Mouse (Mus musculus): Measurements from ENCODE around the gene Zscan4c. TPM values are rescaled to one million over a fixed set of nuclear protein-coding genes. Genes with fewer than 3 reads are reported as not detected.

The Zscan4c gene
- polyA plus RNA-seq (2017; shearing (Covaris generic)) = 0.25 TPM

DNA sequence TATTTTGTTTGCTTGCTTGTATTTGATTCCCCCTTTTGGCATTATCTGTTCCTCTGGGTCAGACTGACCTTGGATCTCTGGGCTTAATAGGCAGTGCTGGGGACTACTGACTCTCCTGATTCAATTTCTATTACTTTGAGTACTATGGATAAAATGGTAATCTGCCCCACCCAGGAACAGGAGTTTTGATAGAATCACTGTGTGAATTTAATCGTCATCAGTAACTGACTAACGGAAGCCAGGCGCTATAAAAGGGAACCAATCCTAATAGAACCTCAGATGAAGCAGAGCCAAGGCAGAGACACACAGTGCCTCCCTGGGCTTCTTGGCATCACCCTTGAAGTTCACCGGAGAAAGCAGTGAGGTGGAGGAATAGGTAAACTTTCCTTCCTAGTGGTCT lies at the start of gene Zscan4c:
Gene Zscan4c, plus strand, starts transcription at position 301 of the 400 bp plus-strand sequence.

Other genes starting within 250 kb of the Zscan4c start
- gene Zscan4b, start 100.7 kb upstream of the Zscan4c start, polyA plus RNA-seq (2017; shearing (Covaris generic)) = not detected
- not detected for gene Zscan4-ps1, start 63.9 kb downstream of the Zscan4c start, polyA plus RNA-seq (2017; shearing (Covaris generic))
- not detected for gene Zscan4d, start 160.4 kb downstream of the Zscan4c start, polyA plus RNA-seq (2017; shearing (Covaris generic))

Measured in naive thymus-derived CD4-positive, alpha-beta T cell, adult 5 months (primary cell).